Mouse (Mus musculus): ENCODE data around the gene Emid1. TPM values are rescaled to one million over a fixed set of nuclear protein-coding genes. Genes with fewer than 3 reads are reported as not detected.
A peak's percentile ranks its signal among the peaks of the same experiment; 100 is the strongest.

Gene Emid1
- polyA plus RNA-seq, 1 experiment from 2014 or later, result 18.2 TPM

- H3K9ac ChIP-seq (ENCODE audit: low read depth, low read length), result no peak overlapping the region
- peaks cover 3% of the 10 kb centered on the region; the same call in 1 of the 2 replicates for H3K4me1 ChIP-seq (ENCODE audit: control insufficient read depth, insufficient read depth, low read depth, low read length)
- H3K4me2 ChIP-seq (ENCODE audit: low read length), result no peak overlapping the region
- no peaks in the 10 kb centered on the region for H3K36me3 ChIP-seq (ENCODE audit: control insufficient read depth, insufficient read depth, low read length)
- H3K4me3 ChIP-seq (ENCODE audit: low read length), result no peak overlapping the region
- peak; percentile 18; the same call in 1 of the 2 replicates for ATAC-seq
- no peak overlapping the region for H3K27ac ChIP-seq (ENCODE audit: low read depth, low read length)
- H3K9me3 ChIP-seq (ENCODE audit: control insufficient read depth, low read length), result no peaks in the 10 kb centered on the region
- no peaks in the 10 kb centered on the region for H3K27me3 ChIP-seq (replicated peaks; ENCODE audit: control insufficient read depth, insufficient read depth, low read length)
- WGBS, result 77% methylated on average over 9 of the region's 9 CpGs
These were observed 32.8 kb upstream of the Emid1 start for GRCm38 (mm10) chr11:5184832-5185231.

DNA sequence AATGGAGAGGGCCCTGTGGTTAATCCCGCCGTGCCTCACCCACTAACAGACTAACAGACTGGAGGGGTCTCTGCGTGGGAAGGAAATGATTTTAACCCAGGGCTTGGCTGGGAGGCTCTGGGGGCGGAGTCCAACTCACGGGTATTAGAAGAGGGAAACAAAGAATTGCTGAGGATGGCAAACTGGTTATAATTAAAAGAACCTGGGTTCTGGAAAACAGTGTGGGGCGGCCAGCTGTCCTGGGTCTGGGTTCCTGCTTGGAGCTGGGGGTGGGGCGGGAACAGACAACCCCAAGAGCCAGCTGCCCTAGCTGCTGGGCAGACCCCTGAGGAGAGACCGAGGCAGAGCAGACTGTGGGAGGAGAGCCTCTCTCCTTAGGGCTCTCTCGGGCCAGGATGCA is 32.2 kb upstream of the Emid1 start:
- H3K36me3 ChIP-seq (ENCODE audit: control insufficient read depth, insufficient read depth, low read length), result no peaks in the 10 kb centered on the region
- no peaks in the 10 kb centered on the region for H3K27me3 ChIP-seq (replicated peaks; ENCODE audit: control insufficient read depth, insufficient read depth, low read length)
- H3K9me3 ChIP-seq (ENCODE audit: control insufficient read depth, low read length), result no peaks in the 10 kb centered on the region
- no peak overlapping the region for H3K4me3 ChIP-seq (ENCODE audit: low read length)
- 20% methylated on average over 9 of the region's 9 CpGs for WGBS
- no peak overlapping the region for H3K27ac ChIP-seq (ENCODE audit: low read depth, low read length)
- H3K4me1 ChIP-seq (ENCODE audit: control insufficient read depth, insufficient read depth, low read depth, low read length), result peaks cover 3% of the 10 kb centered on the region; the same call in 1 of the 2 replicates
- ATAC-seq, result peak; percentile 48; the same call in 1 of the 2 replicates
- no peak overlapping the region for H3K4me2 ChIP-seq (ENCODE audit: low read length)
- H3K9ac ChIP-seq (ENCODE audit: low read depth, low read length), result no peak overlapping the region

- Histone ChIP-seq H3K27me3 (replicated peaks; ENCODE audit: control insufficient read depth, insufficient read depth, low read length) (no peaks in the 10 kb centered on the region), H3K4me3 (ENCODE audit: low read length) (no peak overlapping the region), H3K36me3 (ENCODE audit: control insufficient read depth, insufficient read depth, low read length) (no peaks in the 10 kb centered on the region), H3K27ac (ENCODE audit: low read depth, low read length) (no peak overlapping the region), H3K9me3 (ENCODE audit: control insufficient read depth, low read length) (no peaks in the 10 kb centered on the region), H3K4me2 (ENCODE audit: low read length) (no peak overlapping the region), H3K4me1 (ENCODE audit: control insufficient read depth, insufficient read depth, low read depth, low read length) (peaks cover 3% of the 10 kb centered on the region; the same call in 1 of the 2 replicates), H3K9ac (ENCODE audit: low read depth, low read length) (no peak overlapping the region)
- ATAC-seq, result no peak
- 64% methylated on average over 4 of the region's 4 CpGs for WGBS
These were observed 30.8 kb upstream of the Emid1 start for GRCm38 (mm10) chr11:5182870-5183269.

DNA sequence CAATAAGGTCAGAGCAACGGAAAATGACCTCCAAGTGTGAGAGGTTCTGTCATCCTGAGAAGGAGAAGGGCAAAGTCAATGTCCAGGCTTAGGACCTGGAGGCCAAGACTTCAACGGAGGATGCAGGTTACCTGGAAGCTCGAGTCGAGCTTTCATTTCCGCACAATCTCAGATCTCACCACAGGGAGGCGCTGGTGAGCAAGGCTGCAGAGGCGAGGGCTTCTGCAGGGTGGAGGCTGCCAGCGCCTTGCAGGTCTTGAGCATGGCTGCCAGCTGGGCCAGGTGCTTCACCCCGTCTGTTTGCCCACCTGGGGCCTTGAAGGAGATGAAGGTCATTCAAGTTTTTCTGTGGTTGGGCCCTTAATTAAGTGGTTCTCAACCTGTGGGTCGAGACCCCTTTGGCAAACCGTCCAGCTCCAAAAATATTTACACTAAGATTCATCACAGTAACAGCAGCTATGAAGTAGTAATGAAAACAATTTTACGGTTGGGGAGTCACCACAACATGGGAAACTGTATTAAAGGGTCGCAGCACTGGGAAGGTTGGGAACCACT is 29.9 kb upstream of the Emid1 start:
- Histone ChIP-seq H3K27ac (ENCODE audit: low read depth, low read length) (no peak overlapping the region), H3K4me3 (ENCODE audit: low read length) (no peak overlapping the region), H3K4me1 (ENCODE audit: control insufficient read depth, insufficient read depth, low read depth, low read length) (peaks cover 3% of the 10 kb centered on the region; the same call in 1 of the 2 replicates), H3K9me3 (ENCODE audit: control insufficient read depth, low read length) (no peaks in the 10 kb centered on the region), H3K9ac (ENCODE audit: low read depth, low read length) (no peak overlapping the region), H3K27me3 (replicated peaks; ENCODE audit: control insufficient read depth, insufficient read depth, low read length) (no peaks in the 10 kb centered on the region), H3K36me3 (ENCODE audit: control insufficient read depth, insufficient read depth, low read length) (no peaks in the 10 kb centered on the region), H3K4me2 (ENCODE audit: low read length) (no peak overlapping the region)
- no peak for ATAC-seq
- WGBS, result 26% methylated on average over 13 of the region's 13 CpGs

- H3K4me1 ChIP-seq (ENCODE audit: control insufficient read depth, insufficient read depth, low read depth, low read length), result no peaks in the 10 kb centered on the region
- H3K36me3 ChIP-seq (ENCODE audit: control insufficient read depth, insufficient read depth, low read length), result no peaks in the 10 kb centered on the region
- H3K4me3 ChIP-seq (ENCODE audit: low read length), result no peak overlapping the region
- no peak overlapping the region; the same call in 1 of the 2 replicates for H3K27ac ChIP-seq (ENCODE audit: low read depth, low read length)
- ATAC-seq, result no peak
- 40% methylated on average over 8 of the region's 8 CpGs for WGBS
- H3K27me3 ChIP-seq (replicated peaks; ENCODE audit: control insufficient read depth, insufficient read depth, low read length), result no peaks in the 10 kb centered on the region
- H3K9me3 ChIP-seq (ENCODE audit: control insufficient read depth, low read length), result no peaks in the 10 kb centered on the region
- H3K4me2 ChIP-seq (ENCODE audit: low read length), result no peak overlapping the region
- no peak overlapping the region; the same call in 1 of the 2 replicates for H3K9ac ChIP-seq (ENCODE audit: low read depth, low read length)
These were observed 27.3 kb upstream of the Emid1 start for GRCm38 (mm10) chr11:5179391-5179790.

DNA sequence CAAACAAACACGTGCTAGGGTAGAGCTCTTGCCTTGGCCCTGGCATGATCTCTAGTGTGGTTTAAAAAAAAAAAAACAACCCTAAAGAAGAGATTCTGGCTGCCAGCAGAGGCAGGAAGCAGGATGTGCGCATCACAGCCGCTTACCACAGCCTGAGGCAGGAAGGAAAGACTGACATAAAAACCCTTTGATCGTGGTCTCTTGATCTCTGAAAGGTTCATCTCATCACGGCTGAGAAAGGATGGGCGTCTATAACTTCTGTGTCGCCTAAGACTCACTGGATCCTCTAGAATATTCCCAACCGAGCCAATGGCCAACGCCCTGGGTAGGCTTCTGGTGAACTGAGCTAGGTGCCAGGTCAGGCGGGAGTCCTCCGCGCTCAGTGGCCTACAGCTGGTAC is 25.1 kb upstream of the Emid1 start:
- WGBS, result 82% methylated on average over 12 of the region's 12 CpGs
- no peaks in the 10 kb centered on the region for H3K36me3 ChIP-seq (ENCODE audit: control insufficient read depth, insufficient read depth, low read length)
- no peaks in the 10 kb centered on the region for H3K27me3 ChIP-seq (replicated peaks; ENCODE audit: control insufficient read depth, insufficient read depth, low read length)
- no peak overlapping the region for H3K4me2 ChIP-seq (ENCODE audit: low read length)
- H3K4me1 ChIP-seq (ENCODE audit: control insufficient read depth, insufficient read depth, low read depth, low read length), result no peaks in the 10 kb centered on the region
- H3K27ac ChIP-seq (ENCODE audit: low read depth, low read length), result no peak overlapping the region
- no peaks in the 10 kb centered on the region for H3K9me3 ChIP-seq (ENCODE audit: control insufficient read depth, low read length)
- no peak for ATAC-seq
- no peak overlapping the region for H3K4me3 ChIP-seq (ENCODE audit: low read length)
- no peak overlapping the region for H3K9ac ChIP-seq (ENCODE audit: low read depth, low read length)

GRCm38 (mm10) chr11:5176685-5177084 is 24.6 kb upstream of the Emid1 start:
- Histone ChIP-seq H3K4me3 (ENCODE audit: low read length) (no peak overlapping the region), H3K9me3 (ENCODE audit: control insufficient read depth, low read length) (no peaks in the 10 kb centered on the region), H3K4me2 (ENCODE audit: low read length) (no peak overlapping the region), H3K27me3 (replicated peaks; ENCODE audit: control insufficient read depth, insufficient read depth, low read length) (no peaks in the 10 kb centered on the region), H3K36me3 (ENCODE audit: control insufficient read depth, insufficient read depth, low read length) (no peaks in the 10 kb centered on the region), H3K4me1 (ENCODE audit: control insufficient read depth, insufficient read depth, low read depth, low read length) (no peaks in the 10 kb centered on the region), H3K9ac (ENCODE audit: low read depth, low read length) (no peak overlapping the region), H3K27ac (ENCODE audit: low read depth, low read length) (no peak overlapping the region)
- 75% methylated on average over 8 of the region's 8 CpGs for WGBS
- no peak for ATAC-seq

DNA sequence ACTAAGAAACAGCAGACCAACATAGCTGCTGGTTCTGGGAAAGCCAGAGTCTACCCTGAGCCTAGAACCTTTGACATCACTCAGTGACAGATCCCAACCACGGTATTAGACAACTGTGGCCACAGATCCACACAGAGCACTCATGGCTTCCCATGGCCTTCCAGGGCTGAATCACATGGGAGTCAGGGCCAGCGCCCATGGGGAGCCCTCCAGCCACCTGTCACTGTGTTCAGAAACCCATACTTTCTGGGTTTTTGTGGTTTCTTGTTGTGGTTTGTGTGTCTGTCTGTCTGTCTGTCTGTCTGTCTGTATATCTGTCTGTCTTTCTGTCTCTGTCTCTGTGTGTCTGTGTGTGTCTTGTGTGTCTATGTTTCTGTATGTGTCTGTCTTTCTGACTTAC is 23.8 kb upstream of the Emid1 start:
- Histone ChIP-seq H3K4me2 (ENCODE audit: low read length) (no peak overlapping the region), H3K9ac (ENCODE audit: low read depth, low read length) (no peak overlapping the region), H3K4me1 (ENCODE audit: control insufficient read depth, insufficient read depth, low read depth, low read length) (no peaks in the 10 kb centered on the region), H3K9me3 (ENCODE audit: control insufficient read depth, low read length) (no peaks in the 10 kb centered on the region), H3K27ac (ENCODE audit: low read depth, low read length) (no peak overlapping the region), H3K27me3 (replicated peaks; ENCODE audit: control insufficient read depth, insufficient read depth, low read length) (no peaks in the 10 kb centered on the region), H3K36me3 (ENCODE audit: control insufficient read depth, insufficient read depth, low read length) (no peaks in the 10 kb centered on the region), H3K4me3 (ENCODE audit: low read length) (no peak overlapping the region)
- WGBS, result 89% methylated on average over 2 of the region's 2 CpGs
- no peak for ATAC-seq

DNA sequence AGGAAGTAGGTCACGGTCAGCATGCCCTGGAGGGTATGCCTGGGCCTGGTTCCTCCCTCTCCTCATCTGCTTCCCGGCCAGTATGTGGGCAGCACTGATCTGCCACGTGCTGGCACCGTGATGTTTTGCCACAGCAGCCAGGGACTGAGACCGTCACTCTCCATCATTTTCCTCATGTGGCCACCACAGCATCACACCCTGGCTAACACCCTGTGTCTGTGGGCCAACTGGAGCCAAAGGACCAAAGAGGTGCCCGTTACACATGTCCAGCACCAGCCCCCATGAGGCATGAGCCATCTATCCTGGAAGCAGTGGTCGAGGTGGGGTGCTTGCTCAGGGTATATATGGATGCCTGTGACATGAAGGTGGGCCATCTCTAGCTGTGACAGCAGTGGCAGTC is 23.1 kb upstream of the Emid1 start:
- Histone ChIP-seq H3K4me3 (ENCODE audit: low read length) (no peak overlapping the region), H3K9ac (ENCODE audit: low read depth, low read length) (no peak overlapping the region), H3K27me3 (replicated peaks; ENCODE audit: control insufficient read depth, insufficient read depth, low read length) (no peaks in the 10 kb centered on the region), H3K36me3 (ENCODE audit: control insufficient read depth, insufficient read depth, low read length) (no peaks in the 10 kb centered on the region), H3K27ac (ENCODE audit: low read depth, low read length) (no peak overlapping the region), H3K9me3 (ENCODE audit: control insufficient read depth, low read length) (no peaks in the 10 kb centered on the region), H3K4me2 (ENCODE audit: low read length) (no peak overlapping the region), H3K4me1 (ENCODE audit: control insufficient read depth, insufficient read depth, low read depth, low read length) (no peaks in the 10 kb centered on the region)
- ATAC-seq, result no peak
- WGBS, result 88% methylated on average over 7 of the region's 7 CpGs
